Mouse (Mus musculus): Measurements from ENCODE around the gene Cgref1.

- TF ChIP-seq MAFK (IDR thresholded peaks at IDR 0.05; ENCODE audit: insufficient read depth, low read depth, low read length) (no peak), ZNF384 (IDR thresholded peaks at IDR 0.05; ENCODE audit: low read depth, low read length) (no peak), ZC3H11A (IDR thresholded peaks at IDR 0.05; ENCODE audit: borderline replicate concordance, low read depth, low read length) (no peak)
Observed at GRCm38 (mm10) chr5:30909300-30909659, 36.1 kb downstream of the Cgref1 start.
